Mouse (Mus musculus) kidney, adult 8-10 months (tissue): ENCODE measurements around the gene Akap6.

ENCODE experiments used
- DNase-seq, 2 experiments: peaks; one replicate each; pipeline ENCODE4 v3.0.0; 2022

The Akap6 gene

DNA sequence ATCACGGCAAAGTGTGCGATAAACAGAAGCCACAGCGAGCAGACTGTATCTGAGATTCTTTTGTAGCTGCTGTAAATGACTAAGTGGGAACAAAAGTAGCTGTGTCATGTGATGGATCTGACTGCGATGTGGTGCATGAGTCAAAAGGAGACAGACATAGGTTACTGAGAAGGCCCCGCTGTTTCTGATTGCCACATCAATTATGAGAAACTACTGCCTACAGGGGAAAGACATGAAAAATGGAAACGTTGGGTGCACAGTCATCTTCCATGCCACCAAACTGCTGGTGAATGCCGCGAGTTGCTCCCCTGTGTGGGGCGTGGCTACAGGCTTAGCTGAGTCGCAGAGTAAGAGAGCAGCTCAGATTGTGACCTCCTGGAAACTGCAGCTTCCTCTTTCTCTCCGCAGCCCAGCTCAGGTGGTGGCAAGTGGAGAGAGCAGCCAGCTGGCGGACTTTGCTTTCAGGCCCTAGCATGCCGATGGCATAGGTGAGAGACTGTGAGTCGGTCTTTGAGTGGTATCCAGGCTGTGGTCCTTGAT, 83.8 kb downstream of the Akap6 start:
- DNase-seq: no peak

DNA sequence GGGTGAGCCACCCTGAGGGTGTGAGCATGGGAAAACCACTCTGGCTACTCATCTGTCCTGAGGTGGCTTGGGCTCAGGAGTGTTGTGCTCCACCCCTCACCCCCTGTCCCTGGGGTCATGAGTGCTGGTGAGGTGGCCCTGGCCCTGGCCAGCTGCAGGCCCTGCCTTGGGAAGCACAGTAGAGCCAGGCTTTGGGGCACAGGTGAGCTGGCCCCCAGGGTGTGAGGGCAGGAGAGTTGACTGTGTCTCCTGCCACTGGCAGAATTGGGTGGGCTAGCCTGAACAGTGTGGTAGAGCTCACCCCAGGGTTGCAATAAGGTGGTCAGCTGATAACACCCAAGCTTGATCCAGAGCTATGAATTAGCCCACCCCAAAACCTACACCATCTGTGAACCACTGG, 86.0 kb downstream of the Akap6 start:
- no peak for DNase-seq

DNA sequence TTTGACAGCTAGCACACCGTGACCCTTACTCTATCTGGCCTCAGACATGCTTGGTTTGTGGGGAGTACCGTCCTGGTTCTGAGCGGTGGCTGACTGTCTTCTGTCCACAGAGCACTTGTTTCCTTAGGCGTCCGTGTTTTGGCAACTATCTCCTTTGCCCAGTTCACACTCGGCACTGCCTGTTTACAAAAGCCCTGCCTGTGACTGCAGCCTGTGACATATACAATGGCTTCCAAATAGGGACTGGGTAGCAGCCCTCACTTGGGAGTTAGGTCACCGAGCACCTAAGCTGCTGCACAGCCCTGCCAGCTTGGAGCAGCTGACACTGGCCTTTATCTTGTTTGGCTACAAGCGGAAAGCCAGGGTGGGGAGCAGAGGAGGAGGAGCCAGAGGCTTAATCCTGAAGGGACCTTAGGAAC, 91.2 kb downstream of the Akap6 start:
- DNase-seq: no peak

DNA sequence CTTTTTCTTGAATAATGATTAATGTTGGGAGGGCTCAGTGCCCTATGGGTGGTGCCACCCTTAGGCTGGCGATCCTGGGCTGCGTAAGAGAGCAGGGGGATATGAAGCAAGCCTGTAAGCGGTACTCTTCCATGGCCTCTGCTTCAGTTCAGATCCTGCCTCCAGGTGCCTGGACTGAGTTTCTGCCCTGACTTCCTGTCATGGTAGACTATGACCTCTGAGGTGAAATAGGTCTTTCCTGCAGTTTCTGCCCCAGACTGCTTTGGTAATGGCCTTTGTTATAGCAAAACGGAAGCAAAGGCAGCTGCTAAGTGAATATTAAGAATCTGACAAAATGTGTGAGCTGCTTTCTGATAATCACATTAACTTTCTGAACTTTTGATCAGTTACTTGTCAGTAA, 94.9 kb downstream of the Akap6 start:
- no peak for DNase-seq

DNA sequence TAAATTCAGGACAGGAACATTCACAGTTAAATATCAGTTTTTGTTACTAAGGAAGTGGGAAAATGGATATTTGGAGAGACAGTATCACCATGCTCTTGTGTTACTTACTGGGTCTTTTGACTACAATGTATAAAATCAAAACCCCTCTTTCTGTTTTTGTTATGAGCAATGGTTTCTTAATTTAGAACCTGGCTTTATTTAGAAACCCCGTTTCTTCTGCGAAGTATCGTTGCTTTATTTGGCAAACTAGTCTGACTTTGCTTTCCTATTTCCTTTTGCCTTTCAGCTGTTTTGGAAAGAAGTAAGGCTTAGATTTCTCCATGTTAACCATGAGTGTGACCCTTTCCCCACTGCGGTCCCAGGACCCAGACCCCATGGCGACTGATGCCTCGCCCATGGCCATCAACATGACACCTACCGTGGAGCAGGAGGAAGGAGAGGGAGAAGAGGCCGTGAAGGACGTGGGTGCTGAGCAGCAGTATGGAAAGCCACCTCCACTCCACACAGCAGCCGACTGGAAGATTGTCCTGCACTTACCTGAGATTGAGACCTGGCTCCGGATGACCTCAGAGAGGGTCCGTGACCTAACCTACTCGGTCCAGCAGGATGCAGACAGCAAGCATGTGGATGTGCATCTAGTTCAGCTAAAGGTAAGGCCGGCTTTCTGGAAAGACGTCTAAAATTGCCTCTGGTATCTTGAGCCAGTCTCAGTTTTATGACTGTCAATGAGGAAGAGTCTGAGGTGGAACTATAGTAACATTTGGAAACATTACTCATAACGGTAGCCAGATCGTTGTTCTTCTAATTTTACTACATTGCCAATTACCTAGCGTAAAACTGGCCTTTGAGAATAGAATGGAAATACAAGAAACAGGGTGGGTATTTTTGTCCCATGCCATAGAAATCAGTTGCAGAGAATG, 96.6 kb downstream of the Akap6 start:
- no peak for DNase-seq

DNA sequence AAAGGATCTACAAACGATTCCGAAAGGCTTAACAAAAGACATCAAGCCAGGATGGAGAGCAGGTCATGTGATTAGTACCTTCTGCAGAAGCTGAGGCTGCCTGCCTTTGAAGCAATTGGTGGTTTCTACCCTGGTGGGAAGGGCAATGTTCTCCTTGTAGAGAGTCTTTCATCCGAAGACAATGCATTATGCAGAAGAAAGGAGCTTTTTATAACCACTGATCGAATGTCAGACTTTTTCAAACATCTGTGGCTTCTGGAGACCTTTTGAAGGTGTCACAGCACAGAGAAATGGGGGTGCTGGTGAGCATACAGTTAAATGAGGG, 97.2 kb downstream of the Akap6 start:
- DNase-seq: no peak

DNA sequence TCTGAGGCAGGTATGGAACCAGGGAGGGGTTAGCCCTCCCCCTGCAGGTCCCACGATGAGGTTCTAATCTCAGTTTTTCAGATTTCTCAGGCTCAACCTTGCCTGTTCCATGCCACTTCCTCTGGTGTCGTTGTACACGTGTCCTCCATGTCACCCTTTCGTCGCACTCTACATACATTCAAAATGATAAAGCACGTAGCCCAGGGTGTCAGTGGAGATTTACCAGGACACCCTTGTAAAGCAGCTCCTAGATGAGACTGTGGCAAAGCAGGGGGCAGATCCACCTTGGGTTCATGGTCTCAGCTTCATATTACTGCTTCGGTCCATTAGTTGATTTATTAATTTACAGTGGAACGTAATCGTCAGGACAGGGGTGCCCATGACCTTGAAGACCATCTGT, 100.5 kb downstream of the Akap6 start:
- no peak for DNase-seq

DNA sequence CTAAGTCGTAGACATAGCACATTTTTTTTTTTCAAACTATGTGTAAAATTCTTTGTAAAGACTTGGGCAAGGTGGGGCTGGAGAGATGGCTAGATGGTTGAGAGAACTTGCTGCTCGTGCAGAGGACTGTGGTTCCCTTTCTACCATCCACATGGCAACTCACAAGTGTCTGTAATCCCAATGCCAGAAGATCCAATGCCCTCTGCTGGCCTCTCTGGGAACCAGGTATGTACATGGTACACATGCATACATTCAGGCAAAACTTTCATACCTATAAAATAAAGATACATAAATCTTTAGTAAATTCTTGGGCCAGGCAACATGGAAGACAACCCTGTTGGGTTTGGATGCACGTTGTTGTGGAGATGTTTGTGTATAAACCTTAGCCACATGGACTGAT, 107.1 kb downstream of the Akap6 start:
- no peak for DNase-seq

DNA sequence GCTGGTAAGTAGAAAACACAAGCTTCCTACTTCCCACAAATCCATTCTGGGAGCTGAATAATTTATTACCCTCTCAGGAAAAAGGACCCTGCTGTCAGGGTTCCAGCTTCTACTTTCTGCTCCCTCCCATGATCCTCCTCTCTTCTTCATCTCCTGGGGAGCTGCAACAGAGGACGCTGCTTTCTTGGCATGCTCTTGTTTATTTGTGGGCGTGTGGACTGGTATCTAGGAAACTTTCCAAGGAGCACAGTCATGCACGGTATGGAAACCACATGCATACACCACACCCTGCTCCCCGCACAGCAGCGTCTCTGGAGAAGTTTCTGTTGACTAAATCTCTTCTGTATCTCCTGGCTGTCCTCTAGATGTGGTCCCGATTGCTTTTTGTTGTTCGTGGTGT, 119.4 kb downstream of the Akap6 start:
- DNase-seq: no peak

DNA sequence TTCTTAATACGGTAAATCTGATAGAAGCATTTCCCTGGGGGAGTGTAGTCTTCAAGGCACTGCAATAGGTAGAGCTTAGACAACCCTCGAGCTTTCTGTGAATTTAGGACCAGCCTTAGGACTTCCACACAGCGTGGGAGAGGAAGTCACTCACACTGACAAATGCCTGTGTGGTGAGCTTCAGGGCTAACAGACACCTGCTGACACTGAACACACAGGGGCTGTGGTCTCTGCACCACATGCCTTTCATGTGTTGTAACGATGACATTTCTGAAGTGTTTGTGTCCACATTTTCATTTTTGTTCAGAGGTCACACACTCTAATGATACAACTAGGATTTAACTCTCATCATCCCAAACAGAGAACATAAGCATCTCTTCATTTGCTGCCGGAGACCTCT, 125.6 kb downstream of the Akap6 start:
- DNase-seq: no peak

DNA sequence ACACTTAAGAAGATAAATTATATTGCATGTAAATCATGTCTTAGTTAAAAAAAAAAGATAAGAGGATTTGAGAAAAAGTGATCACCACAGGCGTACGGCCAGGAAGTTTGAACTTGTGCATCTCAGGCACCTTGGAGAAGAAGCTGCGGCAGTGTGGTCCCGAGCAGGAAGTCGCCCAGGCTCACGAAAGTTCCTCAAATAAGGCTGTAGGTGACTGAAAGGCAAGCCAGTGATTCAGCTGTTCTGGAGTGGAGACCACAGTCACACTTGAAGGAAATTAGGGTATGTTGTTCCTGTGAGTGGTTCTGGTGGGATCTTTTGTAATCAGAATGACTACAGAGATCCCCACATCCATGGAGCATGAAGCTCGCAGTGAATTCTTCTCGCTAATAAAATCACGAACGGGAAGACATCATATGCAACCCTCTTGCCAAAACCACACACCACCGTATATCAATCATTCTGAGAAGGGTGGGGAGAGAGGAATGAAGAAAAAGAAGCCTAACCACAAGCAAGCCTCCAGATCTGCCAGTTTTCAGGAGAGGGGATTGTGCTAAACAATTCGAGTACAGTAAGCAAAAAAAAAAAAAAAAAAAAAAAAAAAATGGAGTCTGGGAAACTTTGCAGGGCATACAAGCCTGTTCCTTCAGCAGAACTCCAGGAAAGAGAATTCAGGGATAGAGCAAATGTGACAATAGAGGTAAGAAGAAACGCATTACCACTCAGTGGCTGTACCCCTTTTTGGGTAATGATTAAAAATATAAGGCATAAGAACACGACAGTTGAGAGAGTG, 130.0 kb downstream of the Akap6 start:
- no peak for DNase-seq

DNA sequence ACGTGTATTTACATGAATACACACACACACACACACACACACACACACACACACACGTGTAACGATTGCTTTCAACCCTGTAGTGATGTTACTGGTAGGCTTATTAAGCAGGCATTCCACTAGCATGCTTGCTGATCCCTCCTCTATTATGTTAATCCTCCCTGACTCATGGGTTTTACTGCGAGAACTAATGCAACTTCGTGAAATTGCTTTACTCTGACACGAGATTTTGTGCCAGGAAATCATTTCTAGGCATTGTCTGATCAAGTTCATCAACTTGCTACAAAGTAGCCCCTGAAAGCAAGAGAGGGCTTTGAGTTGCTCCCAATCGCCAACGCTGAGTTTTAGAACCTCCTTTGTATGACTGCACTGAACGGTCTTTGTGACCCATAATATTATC, 132.6 kb downstream of the Akap6 start:
- DNase-seq: no peak

DNA sequence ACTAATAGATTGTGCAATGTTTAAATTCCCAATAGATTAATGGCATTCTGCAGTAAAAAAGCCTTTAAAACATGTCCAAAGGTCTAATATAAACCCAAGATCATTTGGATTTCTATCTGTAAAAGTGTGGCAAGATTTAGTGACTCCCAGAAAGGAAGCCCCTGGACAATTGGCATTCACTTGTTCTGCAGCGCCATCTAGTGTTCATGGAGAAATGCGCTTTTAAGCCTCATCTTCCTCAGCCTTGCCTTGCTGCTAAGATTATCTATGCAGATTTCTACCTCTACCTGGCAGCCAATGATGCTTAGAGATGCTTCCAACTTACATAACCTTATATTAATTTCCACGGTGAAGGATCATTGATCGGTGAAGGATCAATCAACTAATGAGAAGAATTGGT, 133.0 kb downstream of the Akap6 start:
- peak; percentile 15 to 58 for DNase-seq

DNA sequence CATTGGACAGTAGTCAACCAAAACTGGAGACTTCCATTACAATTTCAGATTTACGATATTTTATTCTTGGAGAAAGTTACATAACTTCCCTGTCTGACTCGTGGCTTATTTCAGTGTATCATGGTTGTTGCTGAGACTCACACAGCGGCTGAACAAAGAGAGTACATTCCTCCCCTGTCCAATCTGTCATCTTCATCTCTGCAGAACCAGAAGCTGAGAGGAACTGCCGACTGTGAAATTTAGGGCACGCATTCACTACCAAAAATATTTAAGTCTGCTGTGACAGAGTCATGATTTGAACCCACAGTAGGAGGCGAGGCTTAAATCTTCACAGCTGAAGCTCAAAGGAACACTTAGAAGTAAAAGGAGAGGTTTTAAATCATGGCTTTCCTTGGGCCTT, 134.0 kb downstream of the Akap6 start:
- DNase-seq: no peak

DNA sequence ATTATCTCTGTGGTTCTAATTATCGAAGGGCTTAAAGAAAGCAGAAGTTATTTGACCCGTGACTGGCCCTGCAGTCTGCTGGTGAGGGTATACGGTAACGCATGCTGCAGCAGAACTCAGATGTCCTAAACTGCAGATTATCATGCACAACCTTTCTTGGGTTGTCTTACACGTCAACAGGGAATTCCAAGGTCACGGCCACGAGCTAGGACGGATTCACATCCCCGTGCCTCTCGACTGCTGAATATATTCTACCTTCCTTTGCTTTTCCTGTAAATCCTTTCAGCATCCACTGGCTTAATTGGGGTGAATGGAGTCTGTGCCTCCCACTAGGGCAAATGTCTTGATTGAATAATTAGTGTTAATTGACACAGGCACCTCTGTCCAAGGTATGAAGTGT, 134.9 kb downstream of the Akap6 start:
- no peak for DNase-seq

DNA sequence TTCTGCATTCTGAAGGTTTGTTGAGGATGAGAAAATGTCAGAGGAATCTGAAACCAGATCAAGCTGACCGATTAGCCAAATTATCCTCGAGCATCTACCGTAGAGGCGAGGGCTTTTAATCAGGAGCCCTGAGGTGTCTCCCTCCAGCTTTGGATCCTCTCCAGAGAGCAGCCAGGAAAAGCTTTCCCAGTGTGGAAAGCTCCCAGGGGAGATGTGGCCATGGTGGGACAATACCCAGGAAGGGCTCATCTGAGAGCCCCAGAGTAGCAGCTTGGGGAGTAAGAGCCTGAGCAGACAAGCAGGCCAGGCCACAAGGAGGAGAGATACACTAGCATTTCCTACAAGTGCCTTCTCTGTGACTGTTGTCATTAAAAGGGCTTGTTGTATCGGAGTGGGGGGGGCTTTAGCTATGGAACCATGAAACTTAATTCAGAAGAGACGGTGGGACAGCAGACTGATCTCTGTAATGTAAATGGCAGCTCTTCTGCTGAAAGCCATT, 135.6 kb downstream of the Akap6 start:
- no peak for DNase-seq

DNA sequence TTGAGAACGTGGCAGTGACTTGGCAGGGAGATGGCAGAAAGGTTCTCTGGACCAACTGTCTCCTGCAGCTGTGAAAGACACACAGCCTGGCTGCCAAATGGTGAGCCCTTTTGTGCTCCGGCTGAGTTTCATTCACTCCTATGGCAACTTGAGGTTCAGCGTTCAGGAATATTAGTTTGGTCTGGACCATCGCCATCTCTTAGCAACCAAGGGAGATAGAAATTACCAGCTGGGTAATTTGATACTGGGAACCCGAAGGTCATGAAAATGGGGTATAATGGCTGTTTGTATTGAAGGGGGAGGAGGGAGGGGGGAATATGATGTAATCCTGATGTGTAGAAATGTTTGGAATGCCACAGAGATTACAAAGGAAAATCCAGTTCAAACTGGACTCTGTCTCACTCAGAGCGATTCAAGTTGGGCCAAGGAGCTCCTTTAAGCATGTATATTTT, 136.1 kb downstream of the Akap6 start:
- no peak for DNase-seq

DNA sequence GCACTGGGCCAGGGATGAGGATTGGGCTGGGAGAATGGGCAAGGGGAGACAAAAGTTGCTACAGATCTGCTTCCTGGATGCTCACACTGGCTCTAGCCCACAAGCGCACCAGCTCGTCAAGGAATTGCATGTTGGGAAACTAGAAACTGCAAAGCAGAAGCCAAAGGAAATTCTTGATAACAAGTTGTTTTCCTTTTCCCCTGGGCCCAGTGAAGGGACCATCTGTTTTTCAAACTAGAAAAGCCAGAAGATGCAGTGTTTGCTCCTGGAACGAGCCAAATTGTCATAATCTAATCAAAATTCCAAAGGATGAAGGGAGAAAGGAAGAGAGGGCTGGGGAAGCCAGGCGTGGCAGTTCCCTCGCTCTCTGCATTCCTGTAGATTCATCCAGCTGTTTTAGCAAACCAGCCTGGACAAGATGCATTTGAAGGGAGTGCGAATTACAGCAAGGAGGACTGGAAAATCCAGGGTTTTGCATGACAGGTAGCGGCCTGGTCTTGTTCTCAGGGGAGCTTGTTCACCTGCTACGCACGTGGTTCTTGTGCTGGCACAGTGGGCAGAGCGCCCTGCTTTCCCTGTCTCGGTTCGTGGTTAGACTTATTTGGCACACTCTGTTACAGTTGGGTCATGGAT, 136.8 kb downstream of the Akap6 start:
- no peak for DNase-seq

DNA sequence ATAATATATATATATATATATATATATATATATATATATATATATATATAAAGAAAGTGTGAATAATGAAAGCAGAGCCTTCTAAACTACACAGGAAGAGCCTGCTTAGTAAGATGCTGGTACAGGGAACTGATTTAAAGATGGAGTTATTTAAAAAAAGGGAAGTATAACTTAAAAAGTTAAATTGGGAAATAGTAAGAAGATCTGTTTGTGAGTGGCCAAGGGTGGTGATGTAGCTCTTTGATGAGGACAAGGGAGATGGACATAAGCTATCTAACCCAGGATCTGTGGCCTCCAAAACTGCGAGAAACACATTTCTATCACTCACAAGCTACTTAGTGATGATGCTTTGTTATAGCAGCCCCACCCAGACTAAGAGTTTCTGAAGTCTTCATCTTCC, 146.8 kb downstream of the Akap6 start:
- DNase-seq: no peak

DNA sequence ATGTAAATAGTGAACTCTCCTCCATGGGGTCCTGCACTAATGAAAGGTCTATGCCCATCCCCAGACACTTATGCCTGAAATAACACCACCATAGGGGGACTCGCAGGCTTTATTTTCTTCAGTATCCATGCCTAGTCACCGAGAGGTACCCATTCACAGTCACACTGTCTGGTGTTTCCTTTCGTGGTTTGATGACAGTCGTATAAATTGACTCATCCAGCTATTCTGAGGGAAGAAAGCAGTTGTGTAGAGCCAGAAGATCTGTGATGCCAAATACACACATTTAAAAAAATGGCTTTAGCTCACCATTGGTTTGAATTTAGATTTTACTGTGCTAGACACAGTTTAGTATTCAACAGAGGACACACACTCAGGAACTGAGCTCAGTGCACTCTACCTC, 147.8 kb downstream of the Akap6 start:
- no peak for DNase-seq

DNA sequence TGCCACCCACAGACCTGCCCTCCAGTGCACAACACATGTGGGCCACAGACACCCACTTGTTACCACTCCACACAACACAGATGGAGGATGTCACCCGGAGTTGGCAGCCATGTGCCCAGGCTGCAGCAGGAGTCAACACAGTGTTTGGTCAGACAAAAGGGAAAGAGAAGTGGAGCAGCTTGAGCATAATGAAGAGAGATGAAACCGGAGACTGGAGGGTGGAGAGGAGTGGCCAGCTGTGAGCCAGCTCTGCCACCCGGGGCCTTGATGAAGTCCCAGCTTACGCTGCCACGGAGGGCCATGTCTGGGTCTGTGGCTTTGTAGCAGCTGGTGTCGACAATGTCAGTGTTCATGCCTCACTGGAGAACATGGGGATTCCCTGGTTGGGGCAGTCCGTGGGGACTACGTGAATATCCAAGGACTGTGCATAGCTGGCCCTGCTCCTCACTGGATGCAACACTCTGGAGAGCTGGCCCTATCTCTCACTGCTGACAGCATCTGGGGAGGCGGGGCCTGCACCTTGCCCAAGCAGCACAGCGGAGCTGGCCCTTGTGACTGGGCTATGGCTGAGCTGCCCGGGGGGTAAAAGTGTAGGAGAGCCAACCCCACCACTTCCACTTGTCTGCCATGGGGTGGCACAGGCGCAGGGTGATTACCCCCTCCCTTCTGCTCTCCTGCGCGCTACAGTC, 148.8 kb downstream of the Akap6 start:
- peak; percentile 9 to 13 for DNase-seq

DNA sequence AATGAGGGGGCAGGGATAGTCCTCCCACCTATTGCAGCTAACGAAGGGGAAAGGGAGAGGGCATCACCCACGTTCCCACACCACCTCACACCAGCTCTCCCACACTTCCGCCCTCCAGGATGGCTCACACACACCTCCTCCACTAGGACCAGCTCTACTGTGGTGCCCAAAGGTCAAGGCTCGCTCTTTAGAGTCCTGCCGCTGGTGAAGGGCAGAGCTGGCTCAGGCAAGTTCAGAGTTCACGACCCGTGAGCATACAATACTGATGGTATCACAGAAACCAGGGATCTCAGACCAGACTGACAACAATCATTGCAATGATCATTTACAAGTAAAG, 149.3 kb downstream of the Akap6 start:
- DNase-seq: no peak

DNA sequence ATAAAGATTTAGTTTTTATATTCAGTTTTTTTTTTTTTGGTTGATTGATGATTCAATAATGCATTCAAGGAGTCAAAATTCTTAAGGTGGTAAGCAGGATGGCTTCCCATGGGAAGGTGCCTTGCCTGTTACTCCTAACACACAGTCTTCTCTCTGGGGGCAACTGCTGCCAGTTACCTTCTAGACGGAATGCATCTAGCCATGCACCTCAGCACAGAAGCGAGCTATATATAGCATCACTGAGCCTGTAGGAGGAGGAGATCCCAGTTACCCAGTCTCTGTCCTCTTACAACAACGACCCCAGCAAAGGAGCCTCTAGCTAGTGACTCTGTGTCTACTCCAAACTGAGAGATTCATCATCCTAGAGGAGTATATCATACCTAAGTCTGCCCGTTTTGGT, 150.1 kb downstream of the Akap6 start:
- no peak for DNase-seq
